Mouse (Mus musculus): ENCODE data around the gene Gla.

GRCm38 (mm10) chrX:134586447-134586846, 14.5 kb downstream of the Gla start:
- TF ChIP-seq CTCF (IDR thresholded peaks at IDR 0.05) (no peak), POLR2A (IDR thresholded peaks at IDR 0.05; ENCODE audit: insufficient read depth, low read depth, low read length) (no peak)
